Mouse (Mus musculus): ENCODE measurements at regions not wholly inside any gene's neighbourhood (a gene's known extent, or its start where the extent isn't known, plus 50 kb on each side); places are given as distances from the start of the nearest gene placed in this dataset.

GRCm38 (mm10) chr8:44656031-44656430 lies 279.2 kb upstream of the Fat1 start:
- H3K27ac ChIP-seq = no peak overlapping the region
- no peaks in the 10 kb centered on the region for H3K27me3 ChIP-seq (ENCODE audit: poor library complexity, severe bottlenecking)
- H3K9me3 ChIP-seq = no peaks in the 10 kb centered on the region
- no peak overlapping the region for H3K4me3 ChIP-seq
- no peaks in the 10 kb centered on the region for H3K36me3 ChIP-seq (replicated peaks)
- no peak for DNase-seq (ENCODE audit: extremely low spot score, low spot score)
- H3K4me1 ChIP-seq = peaks cover 4% of the 10 kb centered on the region

DNA sequence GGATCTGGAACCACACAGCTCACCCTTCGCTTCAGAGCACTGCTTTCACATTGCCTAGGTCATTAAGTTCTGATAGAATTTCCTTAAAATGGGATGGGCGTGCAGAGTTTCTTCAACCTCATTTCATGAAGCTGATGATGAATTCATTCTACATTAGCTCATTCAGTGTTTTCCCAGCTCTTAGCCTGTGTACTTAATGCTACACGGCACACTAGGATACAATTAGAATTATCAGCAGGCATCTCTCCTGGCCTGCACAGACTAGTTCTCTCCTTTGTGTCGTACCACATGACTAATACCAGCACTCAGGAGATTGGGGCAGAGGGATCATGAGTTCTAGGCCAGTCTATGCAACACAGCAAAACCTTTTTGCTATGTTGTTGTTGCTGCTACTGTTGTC lies 278.8 kb upstream of the Fat1 start:
- Histone ChIP-seq H3K4me1 (peaks cover 4% of the 10 kb centered on the region), H3K9me3 (no peaks in the 10 kb centered on the region), H3K4me3 (no peak overlapping the region), H3K27me3 (ENCODE audit: poor library complexity, severe bottlenecking) (no peaks in the 10 kb centered on the region), H3K36me3 (replicated peaks) (no peaks in the 10 kb centered on the region), H3K27ac (no peak overlapping the region)
- no peak for DNase-seq (ENCODE audit: extremely low spot score, low spot score)
- 85% methylated on average over 4 of the region's 4 CpGs for WGBS

GRCm38 (mm10) chr8:44661696-44662095 lies 273.6 kb upstream of the Fat1 start:
- no peak for DNase-seq (ENCODE audit: extremely low spot score, low spot score)
- H3K27me3 ChIP-seq (ENCODE audit: poor library complexity, severe bottlenecking) = no peaks in the 10 kb centered on the region
- 86% methylated on average over 2 of the region's 2 CpGs for WGBS

GRCm38 (mm10) chr8:44687126-44687525 lies 248.1 kb upstream of the Fat1 start:
- no peak for DNase-seq (ENCODE audit: extremely low spot score, low spot score)
- no peak overlapping the region for H3K4me3 ChIP-seq
- H3K36me3 ChIP-seq (replicated peaks) = no peaks in the 10 kb centered on the region
- H3K27ac ChIP-seq = no peak overlapping the region
- H3K27me3 ChIP-seq (ENCODE audit: poor library complexity, severe bottlenecking) = no peaks in the 10 kb centered on the region
- H3K4me1 ChIP-seq = no peaks in the 10 kb centered on the region
- 95% methylated on average over 9 of the region's 9 CpGs for WGBS
- H3K9me3 ChIP-seq = no peaks in the 10 kb centered on the region

More at GRCm38 (mm10) chr8:44661696-44662095, 273.6 kb upstream of the Fat1 start:
- no peak overlapping the region for H3K27ac ChIP-seq
- no peaks in the 10 kb centered on the region for H3K36me3 ChIP-seq (replicated peaks)
- H3K4me1 ChIP-seq = no peaks in the 10 kb centered on the region
- no peaks in the 10 kb centered on the region for H3K9me3 ChIP-seq
- no peak overlapping the region for H3K4me3 ChIP-seq

DNA sequence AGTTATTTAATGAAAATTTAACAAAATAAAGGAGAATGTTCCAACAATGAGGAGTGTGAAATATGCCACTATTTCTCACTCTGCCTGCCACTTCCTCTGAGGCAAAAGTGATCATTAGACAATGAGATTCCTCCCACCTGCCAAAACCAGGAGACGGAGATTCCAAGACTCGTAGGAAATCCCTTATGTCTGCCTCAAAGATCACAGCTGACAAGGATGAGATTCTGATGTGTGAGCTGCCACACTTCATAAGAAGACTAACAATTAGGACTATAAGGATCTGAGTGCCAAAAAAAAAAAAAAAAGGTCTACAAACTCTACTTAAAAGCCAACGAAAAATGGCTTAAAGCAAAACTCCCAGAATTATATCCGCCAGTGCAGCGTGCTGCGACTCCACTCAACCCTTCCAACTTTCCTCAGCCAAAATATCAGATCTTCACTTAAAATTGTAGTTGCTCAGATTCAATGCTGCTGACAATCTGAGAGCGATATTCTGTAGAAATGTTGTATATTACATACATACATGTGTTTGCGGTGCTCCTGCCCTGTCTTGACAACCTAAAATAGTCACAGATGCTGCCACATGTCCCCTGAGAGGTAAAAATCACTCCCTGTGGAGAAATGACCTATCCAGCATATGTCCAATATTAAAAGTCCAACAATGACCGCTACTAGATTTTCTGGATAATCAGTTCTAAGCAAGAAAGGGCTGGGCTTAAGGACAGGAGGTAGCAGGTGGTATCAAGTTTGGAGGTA lies 245.2 kb upstream of the Fat1 start:
- H3K4me3 ChIP-seq = no peak overlapping the region
- H3K9me3 ChIP-seq = no peaks in the 10 kb centered on the region
- no peak overlapping the region for H3K27ac ChIP-seq
- H3K27me3 ChIP-seq (ENCODE audit: poor library complexity, severe bottlenecking) = no peaks in the 10 kb centered on the region
- no peaks in the 10 kb centered on the region for H3K36me3 ChIP-seq (replicated peaks)
- WGBS = 91% methylated on average over 9 of the region's 9 CpGs
- H3K4me1 ChIP-seq = no peaks in the 10 kb centered on the region
- DNase-seq (ENCODE audit: extremely low spot score, low spot score) = no peak

DNA sequence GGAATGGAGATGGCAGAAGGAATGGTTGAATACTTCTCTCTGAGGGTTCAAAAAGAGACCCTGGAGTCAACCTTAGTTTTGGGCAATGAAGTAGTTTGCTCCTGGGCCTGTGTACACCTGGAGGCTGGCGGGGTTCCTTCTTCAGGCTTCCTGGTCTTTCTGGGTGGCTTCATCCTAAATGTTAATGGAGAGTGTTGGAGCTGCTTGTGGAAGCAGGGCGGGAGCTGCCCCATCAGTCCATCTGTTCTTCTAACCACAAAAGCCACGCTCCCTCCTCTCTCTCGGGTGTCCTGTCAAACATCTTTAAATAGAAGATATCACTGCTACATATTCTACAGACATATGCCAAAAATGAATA lies 244.7 kb upstream of the Fat1 start:
- Histone ChIP-seq H3K4me1 (no peaks in the 10 kb centered on the region), H3K36me3 (replicated peaks) (no peaks in the 10 kb centered on the region), H3K9me3 (no peaks in the 10 kb centered on the region), H3K27me3 (ENCODE audit: poor library complexity, severe bottlenecking) (no peaks in the 10 kb centered on the region), H3K27ac (no peak overlapping the region), H3K4me3 (no peak overlapping the region)
- WGBS = 82% methylated on average over 4 of the region's 4 CpGs
- DNase-seq (ENCODE audit: extremely low spot score, low spot score) = no peak

- H3K27ac ChIP-seq = no peak overlapping the region
- H3K4me3 ChIP-seq = no peak overlapping the region
- H3K9me3 ChIP-seq = no peaks in the 10 kb centered on the region
- DNase-seq (ENCODE audit: extremely low spot score, low spot score) = no peak
- H3K27me3 ChIP-seq (ENCODE audit: poor library complexity, severe bottlenecking) = no peaks in the 10 kb centered on the region
- 0 out of 2 replicates have a peak, but pooled peaks cover 5% of the 10 kb centered on the region for H3K4me1 ChIP-seq
- H3K36me3 ChIP-seq (replicated peaks) = no peaks in the 10 kb centered on the region
- WGBS = 79% methylated on average over 7 of the region's 7 CpGs
These were observed 244.1 kb upstream of the Fat1 start for GRCm38 (mm10) chr8:44691140-44691539.

- 87% methylated on average over 8 of the region's 8 CpGs for WGBS
- no peak overlapping the region for H3K27ac ChIP-seq
- H3K27me3 ChIP-seq (ENCODE audit: poor library complexity, severe bottlenecking) = no peaks in the 10 kb centered on the region
- H3K4me1 ChIP-seq = 0 out of 2 replicates have a peak, but pooled peaks cover 6% of the 10 kb centered on the region
- no peak overlapping the region for H3K4me3 ChIP-seq
- DNase-seq (ENCODE audit: extremely low spot score, low spot score) = no peak
- H3K36me3 ChIP-seq (replicated peaks) = no peaks in the 10 kb centered on the region
- no peaks in the 10 kb centered on the region for H3K9me3 ChIP-seq
These were observed 243.1 kb upstream of the Fat1 start for GRCm38 (mm10) chr8:44692036-44692688.

- no peaks in the 10 kb centered on the region for H3K9me3 ChIP-seq
- no peak overlapping the region for H3K4me3 ChIP-seq
- 83% methylated on average over 9 of the region's 9 CpGs for WGBS
- no peak overlapping the region for H3K27ac ChIP-seq
- H3K4me1 ChIP-seq = 0 out of 2 replicates have a peak, but pooled peaks cover 6% of the 10 kb centered on the region
- H3K27me3 ChIP-seq (ENCODE audit: poor library complexity, severe bottlenecking) = no peaks in the 10 kb centered on the region
- no peak for DNase-seq (ENCODE audit: extremely low spot score, low spot score)
- H3K36me3 ChIP-seq (replicated peaks) = no peaks in the 10 kb centered on the region
These were observed 240.4 kb upstream of the Fat1 start for GRCm38 (mm10) chr8:44694861-44695260.

DNA sequence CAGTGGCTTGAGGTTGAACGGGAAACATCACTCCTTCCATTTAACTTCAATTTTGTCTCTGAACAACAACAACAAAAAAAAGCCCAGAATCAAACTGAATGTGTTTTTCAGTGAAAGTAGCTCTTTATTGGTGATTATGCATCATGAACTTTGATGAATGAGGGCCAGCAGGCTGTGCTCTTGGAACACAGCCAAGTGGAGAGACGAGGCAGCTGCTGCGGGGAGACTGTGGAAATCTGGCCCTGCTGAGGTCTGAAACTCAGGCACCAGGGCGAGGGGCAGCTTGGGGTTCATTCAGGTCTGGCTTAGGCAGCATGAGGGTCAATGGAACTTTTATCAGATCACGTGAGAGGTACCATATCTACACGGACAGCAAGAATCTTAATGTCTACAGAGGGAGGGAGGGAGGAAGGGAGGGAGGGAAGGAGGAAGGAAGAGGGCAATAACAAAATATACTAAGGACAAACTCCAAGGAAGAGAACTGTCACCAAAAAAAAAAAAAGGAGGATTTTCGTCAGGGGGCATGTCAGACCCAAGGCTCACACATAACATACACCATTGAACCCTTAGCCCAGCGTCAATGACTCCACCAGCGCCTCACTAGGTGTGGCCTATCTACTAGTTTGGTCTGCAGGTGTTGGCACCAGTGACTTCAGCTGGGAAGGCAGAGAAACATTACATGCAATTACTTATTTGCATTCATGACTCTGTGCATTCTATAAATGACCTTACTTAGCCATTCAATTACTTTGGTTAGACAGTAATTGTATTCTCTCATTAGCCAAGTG lies 239.0 kb upstream of the Fat1 start:
- H3K4me3 ChIP-seq = no peak overlapping the region
- H3K27me3 ChIP-seq (ENCODE audit: poor library complexity, severe bottlenecking) = no peaks in the 10 kb centered on the region
- H3K36me3 ChIP-seq (replicated peaks) = no peaks in the 10 kb centered on the region
- no peaks in the 10 kb centered on the region for H3K9me3 ChIP-seq
- 0 out of 2 replicates have a peak, but pooled peaks cover 6% of the 10 kb centered on the region for H3K4me1 ChIP-seq
- WGBS = 70% methylated on average over 9 of the region's 9 CpGs
- H3K27ac ChIP-seq = no peak overlapping the region
- DNase-seq (ENCODE audit: extremely low spot score, low spot score) = no peak

DNA sequence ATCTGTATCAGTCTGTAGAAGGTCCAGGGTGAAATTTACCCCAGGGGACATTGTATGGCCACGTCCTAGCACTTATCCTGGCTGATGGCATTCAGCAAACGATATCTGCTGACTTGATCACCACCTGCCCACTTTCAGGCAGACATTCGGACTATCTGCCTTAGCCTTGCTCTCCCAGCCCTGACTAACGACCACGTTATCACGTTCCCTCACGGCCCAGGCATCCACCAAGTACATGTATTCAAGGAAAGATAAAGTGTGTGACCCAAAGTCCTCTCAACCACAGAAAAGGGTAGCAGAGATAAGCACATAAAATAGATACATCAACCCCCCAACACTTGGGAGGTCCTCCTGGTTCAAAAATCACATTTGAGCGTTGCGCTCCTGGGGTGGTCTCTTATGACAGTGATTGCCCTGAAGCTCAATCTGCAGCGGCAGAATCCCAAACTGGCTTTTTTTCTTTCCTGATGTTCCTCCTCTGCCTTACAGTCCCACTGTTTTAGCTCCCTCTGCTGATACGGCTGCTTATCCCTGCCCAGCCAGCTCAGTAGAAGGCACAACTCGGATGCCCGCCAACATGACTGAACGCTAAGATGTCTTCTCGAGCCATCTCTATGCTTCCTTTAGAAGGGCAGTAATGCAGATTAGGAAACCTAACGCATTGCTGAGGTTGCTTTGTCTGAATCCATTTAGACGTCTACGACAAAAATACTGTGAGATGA lies 235.7 kb upstream of the Fat1 start:
- H3K27ac ChIP-seq = no peak overlapping the region
- 91% methylated on average over 18 of the region's 18 CpGs for WGBS
- H3K4me1 ChIP-seq = 0 out of 2 replicates have a peak, but pooled peaks cover 6% of the 10 kb centered on the region
- no peak for DNase-seq (ENCODE audit: extremely low spot score, low spot score)
- H3K4me3 ChIP-seq = no peak overlapping the region
- H3K36me3 ChIP-seq (replicated peaks) = no peaks in the 10 kb centered on the region
- no peaks in the 10 kb centered on the region for H3K9me3 ChIP-seq
- no peaks in the 10 kb centered on the region for H3K27me3 ChIP-seq (ENCODE audit: poor library complexity, severe bottlenecking)

DNA sequence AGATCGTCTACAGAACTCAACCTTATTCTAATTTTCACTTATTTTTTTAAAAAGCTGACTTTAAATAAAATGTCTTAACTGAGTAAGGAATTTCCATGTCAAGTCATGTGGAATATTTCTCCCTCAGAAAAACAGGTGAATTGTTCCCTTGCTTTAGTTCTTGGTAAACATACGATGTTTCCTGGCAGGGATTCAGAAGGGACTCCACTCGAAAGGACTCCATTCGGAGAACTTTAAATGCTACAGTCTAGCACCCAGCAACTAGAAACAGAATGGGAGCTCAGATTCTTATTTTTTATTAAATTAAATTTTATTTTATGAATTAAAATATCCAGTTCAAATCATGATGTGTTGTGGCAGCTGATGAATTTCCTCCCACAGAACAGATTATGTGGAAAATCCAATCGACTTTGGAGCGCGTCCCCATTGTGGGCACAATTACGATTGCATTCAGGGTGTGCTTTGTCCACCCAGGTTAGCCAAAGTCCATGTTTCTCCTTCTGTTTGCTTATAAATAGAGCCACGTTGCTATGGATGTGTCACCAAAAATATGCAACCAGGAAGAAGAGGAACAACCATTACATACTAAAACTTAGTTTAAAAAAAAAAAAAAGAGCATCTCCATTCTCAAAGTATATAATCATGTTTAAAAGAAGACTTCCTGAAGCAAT lies 230.5 kb upstream of the Fat1 start:
- WGBS = 88% methylated on average over 9 of the region's 9 CpGs

More for the DNA sequence above, 230.5 kb upstream of the Fat1 start:
- no peak overlapping the region for H3K4me3 ChIP-seq
- H3K27ac ChIP-seq = no peak overlapping the region
- H3K27me3 ChIP-seq (ENCODE audit: poor library complexity, severe bottlenecking) = no peaks in the 10 kb centered on the region
- H3K36me3 ChIP-seq (replicated peaks) = no peaks in the 10 kb centered on the region
- H3K4me1 ChIP-seq = no peaks in the 10 kb centered on the region
- no peak for DNase-seq (ENCODE audit: extremely low spot score, low spot score)
- H3K9me3 ChIP-seq = no peaks in the 10 kb centered on the region

Measured in forebrain, embryonic 10.5 days (tissue).